Mouse (Mus musculus): ENCODE results near the gene Rrp8.

DNA sequence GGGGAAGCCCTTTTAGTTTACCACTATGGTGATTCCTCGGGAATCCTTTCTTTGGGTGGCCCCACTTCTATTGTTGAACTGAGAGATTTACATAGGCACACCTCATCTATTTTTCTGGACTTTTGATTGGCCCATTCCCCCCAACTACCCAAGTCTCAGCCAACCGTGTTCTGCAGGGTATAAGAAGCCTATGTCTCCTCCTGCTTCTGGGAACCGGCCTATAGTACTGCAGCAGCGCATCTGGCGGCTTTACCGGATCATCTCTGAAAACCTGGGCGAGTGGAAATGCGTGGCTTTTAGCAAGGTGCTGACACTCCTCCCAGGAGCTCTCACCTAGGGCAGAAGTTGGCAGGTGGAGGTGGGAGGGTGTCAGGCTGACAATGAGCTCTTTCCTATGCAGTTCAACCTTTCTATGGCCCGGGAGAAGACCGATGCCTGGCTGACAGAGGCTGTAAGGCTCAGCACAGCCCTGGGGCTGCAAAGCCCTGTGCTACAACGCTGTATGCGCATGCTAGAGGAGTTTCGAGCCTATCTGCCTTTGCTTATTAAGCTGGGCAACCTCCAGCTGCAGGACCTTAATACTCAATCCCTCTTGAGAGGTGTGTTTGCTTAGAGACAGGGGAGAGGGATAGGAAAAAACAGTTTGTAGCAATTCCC lies 51.5 kb downstream of the Rrp8 start:
- TF ChIP-seq GATA1 (IDR thresholded peaks at IDR 0.05; ENCODE audit: borderline replicate concordance, low read length), result no peak
- TF ChIP-seq FLI1 (IDR thresholded peaks at IDR 0.05; ENCODE audit: low read length), result no peak

Data from megakaryocyte, embryonic 14.5 days (primary cell).